ENCODE assay signal across 16 mouse cellular contexts in the genomic region with DNA sequence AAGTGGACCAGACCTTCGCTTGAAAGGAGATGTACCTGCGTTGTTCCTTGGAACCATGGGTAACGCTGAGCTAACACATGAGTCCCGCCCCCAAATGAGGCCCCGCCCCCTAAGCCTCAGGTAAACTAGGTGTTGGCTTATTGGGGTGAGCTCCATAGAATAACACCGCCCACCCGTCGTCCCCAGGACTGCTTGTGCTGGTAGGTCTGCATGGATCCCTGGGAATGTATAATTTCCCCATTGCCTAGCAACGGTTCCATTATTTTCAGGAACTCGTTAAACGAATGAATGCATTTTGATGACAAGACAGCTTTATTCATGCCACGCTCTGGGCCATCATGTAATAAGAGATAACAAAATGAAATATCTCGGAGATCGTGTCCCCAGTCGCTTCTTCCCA.
DNase-seq lines count a peak whose midpoint lies in the region; ATAC-seq lines count a peak whose summit lies in the region.
"Had no signal": no experiment of that assay in that cellular context is flagged by ENCODE, and none has a peak within 500 bp of the region (broad histone marks: within the 10 kb centered on the region; RNA-seq: fewer than 3 reads in every experiment).

No protein-coding gene starts in this region.

- H3K27me3 ChIP-seq in forebrain, embryonic 12.5 days: no peaks in the 10 kb centered on the region
- H3K27me3 ChIP-seq in forebrain, embryonic 11.5 days (ENCODE audit: control insufficient read depth, insufficient read depth, low read length): no peaks in the 10 kb centered on the region
- H3K27me3 ChIP-seq in midbrain, embryonic 13.5 days: no peaks in the 10 kb centered on the region
- no peaks in the 10 kb centered on the region for H3K27me3 ChIP-seq in midbrain, embryonic 10.5 days (ENCODE audit: low read depth, poor library complexity, severe bottlenecking)
- no peaks in the 10 kb centered on the region for H3K27me3 ChIP-seq in hindbrain, embryonic 16.5 days (replicated peaks; ENCODE audit: control insufficient read depth, insufficient read depth, low read length)
- H3K27me3 ChIP-seq: embryonic facial prominence, embryonic 12.5 days; liver, embryonic 13.5 days had no signal

- peak overlapping the region; percentile 10; the same call in 1 of the 2 replicates for H3K27ac ChIP-seq in forebrain, embryonic 12.5 days
- H3K27ac ChIP-seq in forebrain, embryonic 11.5 days (ENCODE audit: low read depth, low read length): no peak overlapping the region
- H3K27ac ChIP-seq in midbrain, embryonic 13.5 days: no peak overlapping the region
- H3K27ac ChIP-seq in midbrain, embryonic 10.5 days (replicated peaks): no peak overlapping the region
- no peak overlapping the region for H3K27ac ChIP-seq in hindbrain, embryonic 16.5 days (ENCODE audit: low read depth, low read length)
- H3K27ac ChIP-seq: embryonic facial prominence, embryonic 12.5 days; limb, embryonic 10.5 days; liver, embryonic 13.5 days had no signal

- H3K9ac ChIP-seq in forebrain, embryonic 12.5 days: no peak overlapping the region
- no peak overlapping the region for H3K9ac ChIP-seq in forebrain, embryonic 11.5 days (ENCODE audit: low read length)
- H3K9ac ChIP-seq in midbrain, embryonic 13.5 days (replicated peaks): no peak overlapping the region
- no peak overlapping the region for H3K9ac ChIP-seq in hindbrain, embryonic 16.5 days (ENCODE audit: low read depth, low read length)
- H3K9ac ChIP-seq: embryonic facial prominence, embryonic 12.5 days; liver, embryonic 13.5 days had no signal

- H3K4me2 ChIP-seq in forebrain, embryonic 12.5 days: no peak overlapping the region
- H3K4me2 ChIP-seq in forebrain, embryonic 11.5 days (ENCODE audit: low read depth, low read length, severe bottlenecking): no peak overlapping the region
- H3K4me2 ChIP-seq in midbrain, embryonic 13.5 days (replicated peaks): no peak overlapping the region
- no peak overlapping the region for H3K4me2 ChIP-seq in hindbrain, embryonic 16.5 days (ENCODE audit: low read length)
- H3K4me2 ChIP-seq: embryonic facial prominence, embryonic 12.5 days; liver, embryonic 13.5 days had no signal

- no peak overlapping the region for H3K4me3 ChIP-seq in forebrain, embryonic 12.5 days (replicated peaks)
- H3K4me3 ChIP-seq in forebrain, embryonic 11.5 days (ENCODE audit: low read depth, low read length): no peak overlapping the region
- no peak overlapping the region for H3K4me3 ChIP-seq in midbrain, embryonic 13.5 days (replicated peaks)
- H3K4me3 ChIP-seq in midbrain, embryonic 10.5 days: no peak overlapping the region
- no peak overlapping the region for H3K4me3 ChIP-seq in hindbrain, embryonic 16.5 days (ENCODE audit: low read length)
- H3K4me3 ChIP-seq: embryonic facial prominence, embryonic 12.5 days; limb, embryonic 10.5 days; liver, embryonic 13.5 days had no signal

- no peaks in the 10 kb centered on the region for H3K9me3 ChIP-seq in forebrain, embryonic 12.5 days
- H3K9me3 ChIP-seq in forebrain, embryonic 11.5 days (ENCODE audit: control insufficient read depth, low read length): no peaks in the 10 kb centered on the region
- no peaks in the 10 kb centered on the region for H3K9me3 ChIP-seq in midbrain, embryonic 13.5 days
- H3K9me3 ChIP-seq in midbrain, embryonic 10.5 days (replicated peaks): no peaks in the 10 kb centered on the region
- H3K9me3 ChIP-seq in hindbrain, embryonic 16.5 days (ENCODE audit: control insufficient read depth, low read length): no peaks in the 10 kb centered on the region
- H3K9me3 ChIP-seq: embryonic facial prominence, embryonic 12.5 days; limb, embryonic 10.5 days; liver, embryonic 13.5 days had no signal

- WGBS in forebrain, embryonic 12.5 days: 61% methylated on average over 15 of the region's 15 CpGs
- WGBS in forebrain, embryonic 11.5 days: 71% methylated on average over 15 of the region's 15 CpGs
- WGBS in midbrain, embryonic 13.5 days: 60% methylated on average over 15 of the region's 15 CpGs
- WGBS in midbrain, embryonic 10.5 days: 85% methylated on average over 15 of the region's 15 CpGs
- WGBS in hindbrain, embryonic 16.5 days: 48% methylated on average over 15 of the region's 15 CpGs

- DNase-seq in forebrain, embryonic 11.5 days (ENCODE audit: low spot score): no peak
- DNase-seq in midbrain, embryonic 10.5 days (ENCODE audit: low spot score): no peak
- peak; percentile 38 to 55 for DNase-seq in right cerebral cortex, postnatal 10 days (ENCODE audit: low spot score in 2 of 2)
- DNase-seq in frontal cortex, postnatal 14 days (ENCODE audit: low spot score in 2 of 2): no peak
- no peak for DNase-seq in urinary bladder, postnatal 14 days (ENCODE audit: low spot score)
- DNase-seq: cerebellum, adult 18-20 months; heart, postnatal 14 days; kidney, postnatal 14 days; liver, embryonic 13.5 days had no signal

- ATAC-seq in forebrain, embryonic 12.5 days (ENCODE audit: low FRiP score): no peak
- ATAC-seq in forebrain, embryonic 11.5 days (replicated peaks; ENCODE audit: low FRiP score): no peak
- 0 out of 2 replicates have a peak, but pooled peaks have one; percentile 38 for ATAC-seq in midbrain, embryonic 13.5 days
- ATAC-seq in hindbrain, embryonic 16.5 days: peak; percentile 51; the same call in 1 of the 2 replicates
- ATAC-seq: intestine, embryonic 16.5 days; lung, postnatal 0 days had no signal

- H3K36me3 ChIP-seq in forebrain, embryonic 12.5 days (replicated peaks): no peaks in the 10 kb centered on the region
- no peaks in the 10 kb centered on the region for H3K36me3 ChIP-seq in forebrain, embryonic 11.5 days (ENCODE audit: control insufficient read depth, insufficient read depth, low read length)
- H3K36me3 ChIP-seq in midbrain, embryonic 13.5 days: no peaks in the 10 kb centered on the region
- H3K36me3 ChIP-seq in midbrain, embryonic 10.5 days: no peaks in the 10 kb centered on the region
- H3K36me3 ChIP-seq in hindbrain, embryonic 16.5 days (ENCODE audit: control insufficient read depth, insufficient read depth, low read length): no peaks in the 10 kb centered on the region
- H3K36me3 ChIP-seq: embryonic facial prominence, embryonic 12.5 days; limb, embryonic 10.5 days; liver, embryonic 13.5 days had no signal

- H3K4me1 ChIP-seq in forebrain, embryonic 12.5 days: peaks cover 23% of the 10 kb centered on the region
- H3K4me1 ChIP-seq in forebrain, embryonic 11.5 days (replicated peaks; ENCODE audit: control insufficient read depth, insufficient read depth, low read length): no peaks in the 10 kb centered on the region
- peaks cover 29% of the 10 kb centered on the region for H3K4me1 ChIP-seq in midbrain, embryonic 13.5 days (replicated peaks)
- H3K4me1 ChIP-seq in midbrain, embryonic 10.5 days: peaks cover 26% of the 10 kb centered on the region
- H3K4me1 ChIP-seq in hindbrain, embryonic 16.5 days (ENCODE audit: control insufficient read depth, insufficient read depth, low read depth, low read length): peaks cover 24% of the 10 kb centered on the region
- H3K4me1 ChIP-seq: liver, embryonic 13.5 days had no signal

Comparison
In these comparisons a context has a peak if more than half of its experiments do, and no peak if none do; other contexts are left out.
1. ATAC-seq: peak in midbrain, embryonic 13.5 days (single experiment) and hindbrain, embryonic 16.5 days (single experiment); none in forebrain, embryonic 12.5 days (single experiment) and forebrain, embryonic 11.5 days (single experiment).
2. DNase-seq: peak in right cerebral cortex, postnatal 10 days (2 of 2); none in forebrain, embryonic 11.5 days (single experiment), midbrain, embryonic 10.5 days (single experiment), frontal cortex, postnatal 14 days (0 of 2) and urinary bladder, postnatal 14 days (single experiment).